Mouse (Mus musculus) urinary bladder, postnatal 4 days (tissue): ENCODE data around the gene Pdzrn3.

ENCODE experiments used
- DNase-seq, 2 experiments: peaks; one replicate each; pipeline ENCODE4 v3.0.0; 2021 to 2022; ENCODE audit warnings: low spot score in 2 of 2

Gene Pdzrn3

DNA sequence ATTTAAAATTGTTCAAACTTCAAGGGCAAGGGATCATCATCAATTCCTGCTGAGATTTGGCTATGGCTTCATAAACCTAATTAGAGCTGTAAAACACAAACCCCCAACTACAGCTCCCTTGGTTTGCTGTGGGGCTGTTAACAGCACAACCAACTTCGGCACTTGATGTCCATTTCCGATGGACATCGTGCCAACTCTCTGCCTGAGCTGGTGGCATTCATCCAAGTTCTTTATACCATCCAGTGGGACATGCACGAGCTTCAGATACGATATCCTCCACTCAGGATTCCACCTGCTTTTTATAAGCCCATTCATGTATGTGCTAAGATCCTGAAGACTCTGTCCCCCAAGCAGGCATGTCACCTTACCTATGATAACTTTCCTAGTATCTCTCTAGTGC lies 118.3 kb downstream of the Pdzrn3 start:
- no peak for DNase-seq

DNA sequence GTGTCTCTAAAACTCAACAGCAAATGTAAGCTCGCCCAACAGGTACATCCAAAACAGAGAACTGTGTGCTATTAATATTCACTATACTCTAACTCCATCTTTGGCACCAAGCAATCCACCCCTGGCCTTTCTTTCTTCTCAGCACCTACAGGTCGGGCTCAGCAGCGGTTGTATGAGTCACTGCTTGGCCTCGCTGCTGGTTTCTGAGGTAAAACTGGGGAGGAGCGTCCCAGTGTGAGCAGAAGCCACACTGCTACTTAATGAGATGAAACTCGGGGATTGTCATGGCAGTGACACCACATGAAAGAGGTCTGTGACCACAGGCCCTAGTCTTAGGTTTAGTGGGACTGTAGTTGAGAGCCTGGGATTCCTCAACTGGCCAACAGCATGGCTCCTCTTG lies 120.3 kb downstream of the Pdzrn3 start:
- DNase-seq, result no peak

DNA sequence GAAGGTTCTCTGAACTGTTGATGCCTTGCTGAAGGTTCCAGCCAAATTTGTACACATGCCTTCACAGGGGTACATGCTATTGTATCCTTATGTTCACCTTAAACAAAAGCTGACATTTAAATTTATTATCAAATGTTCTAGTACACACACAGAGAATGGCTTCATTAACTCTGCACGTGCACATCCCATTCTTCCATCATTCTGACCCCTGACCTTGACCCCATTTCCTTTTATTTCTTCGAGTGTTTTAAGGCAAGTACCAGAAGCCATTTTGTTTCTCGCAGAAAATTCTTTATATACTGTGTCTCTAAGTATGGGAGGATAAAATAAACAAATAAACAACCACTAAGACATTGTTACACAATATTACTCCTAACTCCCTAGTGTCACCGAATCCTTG lies 123.0 kb downstream of the Pdzrn3 start:
- no peak for DNase-seq

DNA sequence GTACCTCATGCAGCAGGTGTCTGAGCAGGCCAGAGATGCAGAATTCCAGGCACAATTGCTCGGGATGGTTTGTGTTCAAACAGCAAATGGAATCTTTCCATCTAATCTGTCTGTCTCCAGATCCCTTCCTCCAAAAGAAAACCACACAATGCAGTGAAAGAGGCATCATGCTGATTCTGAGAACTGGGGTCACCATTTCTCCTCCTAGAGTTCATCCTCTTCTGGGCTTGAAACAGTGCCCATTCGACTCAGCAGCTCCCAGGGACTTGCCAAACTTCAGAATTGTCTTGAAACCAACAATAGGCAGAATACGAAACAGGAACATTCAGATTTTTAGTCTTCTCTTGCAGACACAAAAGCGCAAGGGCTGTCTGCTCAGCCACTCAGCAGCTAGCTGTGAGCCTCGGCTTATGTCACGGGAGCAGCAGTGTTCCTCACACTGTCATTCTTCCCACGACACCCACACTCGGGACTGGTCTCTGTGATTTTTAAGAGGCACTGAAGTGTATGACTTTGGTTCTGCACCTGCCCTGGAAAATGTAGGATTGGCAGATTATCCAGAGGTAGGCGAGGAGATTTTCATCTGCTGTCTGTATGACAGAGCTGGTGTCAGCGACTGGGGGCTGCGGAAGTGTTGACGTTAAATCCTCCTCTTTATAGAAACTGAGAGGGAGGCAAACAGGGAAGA lies 125.6 kb downstream of the Pdzrn3 start:
- DNase-seq, result no peak

DNA sequence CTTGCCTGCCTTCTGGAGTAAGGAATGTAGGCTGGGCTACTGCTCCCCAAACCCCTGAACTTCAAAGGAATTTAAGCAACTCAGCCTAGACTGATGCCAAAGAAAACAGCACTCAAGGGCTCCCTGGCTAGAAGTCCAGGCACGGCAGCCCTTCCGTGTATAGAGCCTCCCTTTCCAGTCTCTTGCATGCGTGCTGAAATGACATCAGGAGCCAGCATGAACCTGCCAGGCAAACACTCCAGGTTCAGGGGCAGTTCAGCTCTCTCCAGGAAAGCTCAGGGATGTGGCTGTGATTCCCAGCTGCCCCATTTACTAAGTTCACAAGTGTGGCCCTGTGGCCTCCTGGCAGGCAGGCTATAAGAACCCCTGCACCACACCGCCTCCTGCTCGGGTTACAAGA lies 126.5 kb downstream of the Pdzrn3 start:
- DNase-seq, result no peak

DNA sequence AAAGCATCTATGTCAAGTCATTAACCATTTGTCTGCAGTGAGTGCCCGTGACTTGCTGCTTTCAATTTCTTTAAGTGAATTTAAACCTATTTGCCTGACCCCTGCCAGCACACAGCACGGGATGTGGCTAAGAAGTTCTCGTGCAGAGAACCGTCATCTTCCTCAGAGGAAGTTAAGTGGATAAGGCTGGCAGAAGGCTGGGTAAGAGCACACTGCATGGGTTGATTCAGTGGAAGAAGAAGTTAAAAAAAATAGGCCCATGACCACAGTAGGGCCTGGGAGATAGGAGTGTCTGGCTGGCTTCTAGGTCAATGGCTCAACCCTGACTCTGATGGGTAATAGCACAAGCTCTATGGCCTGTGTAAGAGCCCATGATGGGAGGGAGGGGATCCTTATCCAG lies 131.6 kb downstream of the Pdzrn3 start:
- DNase-seq, result no peak

DNA sequence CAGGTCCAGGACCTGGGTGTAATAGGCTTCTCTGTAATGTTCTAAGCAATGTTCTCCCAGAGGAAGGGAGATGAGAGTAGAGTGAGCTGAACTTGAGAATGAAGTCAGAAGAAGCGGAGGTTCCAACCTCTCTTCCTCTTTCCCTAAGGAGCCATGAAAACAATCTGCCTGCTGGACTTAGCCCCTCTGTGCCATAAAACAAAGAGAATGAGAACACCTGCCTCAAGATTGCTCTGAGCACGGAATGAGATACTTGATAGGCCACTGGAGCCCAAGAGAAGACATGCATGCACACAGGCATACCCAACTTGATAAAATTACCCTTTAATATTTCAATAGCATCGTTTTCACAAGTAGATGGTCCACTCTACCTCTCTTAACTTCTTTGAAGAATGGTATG lies 133.3 kb downstream of the Pdzrn3 start:
- no peak for DNase-seq

DNA sequence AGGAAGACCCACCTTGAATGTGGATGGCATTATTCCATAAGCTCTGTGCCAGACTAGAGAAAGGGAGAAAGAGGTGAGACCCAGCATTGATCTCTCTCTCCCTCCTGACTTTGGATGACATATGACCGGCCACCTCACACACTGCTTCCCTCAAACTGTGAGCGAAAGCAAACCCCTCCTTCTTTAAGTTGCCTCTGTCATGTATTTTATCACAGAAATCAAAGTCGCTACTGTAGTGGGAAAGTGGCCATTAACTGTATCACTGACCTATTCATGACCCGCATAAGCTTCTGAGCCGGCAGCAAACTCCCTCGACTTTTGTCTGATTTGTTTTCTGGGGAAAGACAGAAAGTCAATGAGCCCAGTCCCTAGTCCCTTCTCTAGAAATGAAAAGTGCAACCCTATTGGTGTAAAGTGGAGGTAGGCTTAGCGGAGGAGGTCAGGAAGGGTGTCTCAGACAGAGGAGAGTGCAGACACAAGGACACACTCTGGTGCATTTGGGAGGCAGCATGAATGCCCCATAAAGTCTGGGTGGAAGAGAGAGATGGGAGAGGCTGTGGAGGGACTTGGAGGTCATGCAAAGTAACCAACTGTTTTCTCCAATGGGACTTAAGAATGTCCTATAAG lies 134.4 kb downstream of the Pdzrn3 start:
- DNase-seq, result no peak

DNA sequence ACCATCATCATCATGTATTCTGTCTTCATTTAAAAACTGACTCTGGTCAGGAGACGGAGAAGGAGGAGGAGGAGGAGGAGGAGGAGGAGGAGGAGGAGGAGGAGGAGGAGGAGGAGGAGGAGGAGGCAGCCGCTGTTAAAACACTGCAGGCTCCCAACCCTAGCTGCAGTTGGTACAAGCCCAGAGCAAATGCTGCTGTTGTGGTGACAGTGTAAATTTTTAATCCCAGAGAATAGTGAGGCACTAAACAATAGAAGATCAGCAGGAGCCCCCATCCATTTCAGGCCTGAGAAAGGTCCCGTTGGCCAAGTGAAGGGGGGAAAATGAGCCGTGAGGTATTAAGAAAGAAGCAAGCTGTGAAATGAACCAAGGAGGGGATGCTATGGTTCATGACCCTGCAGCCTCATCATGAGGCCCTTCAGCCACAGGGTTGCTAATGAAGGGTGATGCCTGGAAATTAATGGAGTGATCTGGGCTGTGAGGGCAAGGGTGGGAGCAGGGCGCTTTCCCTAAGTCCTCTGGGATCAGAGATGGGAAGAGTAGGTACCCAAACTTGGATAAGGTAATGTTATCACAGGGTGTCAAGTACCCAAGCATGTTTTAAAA lies 141.0 kb downstream of the Pdzrn3 start:
- no peak for DNase-seq

DNA sequence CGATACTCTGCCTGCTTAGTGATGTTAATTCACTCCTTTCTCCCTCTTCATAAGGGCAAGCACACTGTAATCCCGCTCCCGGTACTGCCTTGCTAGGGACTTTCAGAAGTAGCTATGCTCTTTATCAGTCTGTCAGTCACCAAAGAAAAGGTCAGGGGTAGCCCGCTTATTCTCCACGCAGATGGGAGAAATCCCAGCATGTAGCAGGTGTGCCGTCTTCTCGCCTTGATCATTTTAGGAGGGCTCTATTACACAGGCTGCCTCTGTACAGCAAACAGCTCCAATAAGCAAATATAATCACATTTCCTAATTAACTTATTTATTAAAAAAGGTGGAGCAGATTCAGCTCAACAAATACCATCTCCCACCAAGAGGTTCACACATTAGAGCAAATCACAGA lies 141.5 kb downstream of the Pdzrn3 start:
- no peak for DNase-seq

DNA sequence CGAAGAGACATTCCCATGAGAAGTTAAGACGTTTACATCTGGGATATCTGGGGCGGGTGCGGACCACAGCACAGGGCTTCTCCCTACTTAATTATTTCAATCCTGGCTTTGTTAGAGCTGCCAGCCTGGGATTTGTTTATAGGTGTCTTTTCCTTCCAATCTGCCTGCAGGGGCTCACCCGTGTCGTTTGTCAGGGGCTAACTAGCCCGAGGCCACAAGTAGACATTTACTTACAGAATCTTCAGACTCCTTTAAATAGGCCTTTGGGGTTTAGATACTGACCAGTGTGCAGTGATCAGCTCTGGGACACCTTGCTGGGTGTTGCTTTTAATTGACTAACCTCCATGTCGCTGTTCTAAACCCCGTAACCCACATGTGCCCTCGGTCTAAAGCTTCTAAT lies 143.3 kb downstream of the Pdzrn3 start:
- no peak for DNase-seq

DNA sequence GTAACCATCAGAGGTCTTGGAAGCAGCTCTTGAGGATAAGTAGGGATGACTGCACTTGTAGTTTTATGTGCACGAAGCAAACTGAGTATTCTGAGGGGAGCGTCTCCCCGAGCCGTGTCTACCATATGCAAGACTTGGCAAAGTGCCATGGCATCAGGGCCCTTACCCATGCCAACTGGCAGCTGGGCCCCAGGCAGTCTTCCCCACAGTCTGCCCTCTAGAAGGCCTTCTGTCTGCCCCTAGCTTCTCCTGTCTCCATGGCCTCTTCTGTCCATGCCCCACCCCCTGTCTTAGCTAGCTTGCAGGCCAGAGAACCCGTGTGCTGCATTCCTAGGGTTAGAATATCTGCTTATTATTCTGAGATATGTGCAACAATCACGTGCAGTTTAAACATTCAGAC lies 144.0 kb downstream of the Pdzrn3 start:
- no peak for DNase-seq

DNA sequence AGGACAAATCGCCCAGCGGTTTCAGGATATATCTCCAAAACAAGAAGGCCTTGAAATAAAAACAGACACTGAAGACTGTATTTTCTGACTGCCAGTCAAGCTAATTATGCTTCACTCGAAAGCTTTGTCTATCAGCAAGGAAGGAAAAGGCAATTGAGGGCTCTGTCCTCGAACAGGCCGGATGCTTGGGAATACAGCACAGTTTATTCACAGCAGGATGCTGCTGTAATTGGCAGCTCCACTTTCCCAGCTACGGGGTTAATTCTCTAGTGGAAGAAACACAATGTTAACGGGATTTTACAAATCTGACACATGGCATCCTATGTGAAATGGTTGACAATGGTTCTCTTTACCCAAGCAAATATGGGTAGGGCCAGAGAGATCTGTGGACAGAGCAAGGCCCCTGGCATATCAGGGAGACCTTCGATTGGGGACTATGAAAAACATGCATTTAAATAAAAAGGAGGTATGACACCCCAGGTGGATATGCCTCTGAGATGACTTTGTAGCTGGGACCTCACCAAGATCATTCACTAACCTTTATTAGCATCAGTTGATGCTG lies 150.3 kb downstream of the Pdzrn3 start:
- DNase-seq, result no peak

DNA sequence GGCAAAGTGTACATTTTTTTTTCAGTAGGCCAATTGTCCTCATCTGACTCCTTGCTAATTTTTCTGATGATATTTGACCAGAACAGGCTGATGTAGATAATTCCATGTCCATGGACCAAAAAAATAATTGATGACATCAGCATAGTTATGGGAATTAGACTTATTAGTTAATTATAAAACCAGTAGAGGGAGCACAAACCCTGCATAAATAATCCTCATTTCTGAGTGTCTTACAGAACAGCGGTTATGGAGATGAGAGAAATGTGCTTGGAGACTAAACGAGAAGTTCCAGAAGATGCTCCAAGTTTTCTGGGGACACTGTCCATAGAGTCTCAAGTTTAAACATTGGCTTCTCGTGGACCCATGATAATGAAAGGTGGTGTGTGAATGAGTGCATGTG lies 157.4 kb downstream of the Pdzrn3 start:
- no peak for DNase-seq

DNA sequence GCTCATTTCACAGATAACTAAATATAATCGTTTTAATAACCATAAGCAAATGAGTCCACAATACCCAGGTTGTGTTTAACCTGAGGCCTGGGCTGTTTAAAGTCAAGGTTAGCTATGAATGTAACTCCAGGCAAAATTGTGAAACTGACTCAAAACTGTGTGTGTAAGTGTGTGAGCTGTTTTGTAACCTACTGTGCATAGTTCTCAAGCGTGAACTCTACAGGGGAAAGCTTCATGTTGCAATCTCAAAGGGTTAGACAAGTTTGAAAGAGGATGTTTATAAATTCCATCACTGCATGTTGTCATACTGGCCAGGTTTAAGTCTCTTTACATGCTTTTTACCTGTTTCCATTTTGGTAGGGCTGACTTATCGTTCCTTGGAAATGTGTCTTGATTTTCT lies 158.7 kb downstream of the Pdzrn3 start:
- DNase-seq, result no peak

DNA sequence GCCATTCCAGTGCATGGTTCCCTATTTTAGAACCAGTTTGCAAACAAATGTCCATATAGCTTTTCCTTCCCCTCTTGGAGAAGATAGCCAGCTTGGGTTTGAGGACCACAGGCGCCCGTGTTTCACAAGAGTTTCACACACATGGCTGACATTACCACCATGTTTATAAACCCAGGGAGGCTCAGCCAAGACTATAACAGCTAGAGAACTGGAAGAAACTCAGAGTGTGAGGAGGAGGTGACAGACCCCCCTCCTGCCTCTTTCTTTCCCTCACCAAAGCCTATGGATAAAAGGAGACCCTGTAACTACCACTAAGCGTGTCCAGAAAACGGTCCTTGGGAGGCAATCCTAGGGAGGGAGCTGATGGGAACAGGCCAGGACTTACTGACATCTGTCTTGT lies 159.5 kb downstream of the Pdzrn3 start:
- DNase-seq, result no peak

DNA sequence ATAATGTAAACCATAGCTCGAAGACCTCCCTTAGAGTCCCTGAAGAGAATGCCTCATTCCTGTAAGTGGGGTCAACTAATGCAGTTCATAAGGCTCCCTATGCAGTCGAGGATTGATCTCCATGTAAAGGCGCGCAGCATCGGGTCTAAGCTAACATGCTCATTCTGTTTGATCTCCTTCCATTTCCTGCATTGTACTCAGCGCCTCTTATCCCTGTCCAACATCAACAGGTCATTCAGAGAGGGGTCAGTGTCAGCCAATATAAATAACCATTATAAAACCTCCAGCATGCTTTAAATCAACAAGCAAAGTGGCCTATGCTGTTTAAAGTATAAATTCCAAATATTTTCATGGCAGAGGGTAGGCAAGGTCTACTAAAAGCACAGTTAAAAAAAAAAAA lies 159.9 kb downstream of the Pdzrn3 start:
- DNase-seq, result no peak

DNA sequence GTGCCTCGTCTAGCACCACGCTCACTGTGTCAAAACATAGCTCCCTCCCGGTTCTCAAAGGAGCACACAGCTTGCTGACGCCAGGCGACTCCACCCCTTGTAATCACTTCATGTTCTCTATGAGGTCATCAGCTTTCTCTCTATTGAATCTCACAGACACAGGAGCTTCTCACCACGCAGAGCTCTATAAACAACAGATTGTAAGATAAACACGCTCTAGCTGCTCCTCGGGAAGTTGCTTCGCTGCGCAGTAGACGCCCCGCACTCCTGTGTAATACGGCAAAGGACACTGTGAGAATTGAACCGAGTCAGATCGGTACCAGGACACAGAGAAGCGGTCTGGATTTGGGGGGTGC lies 162.3 kb downstream of the Pdzrn3 start:
- DNase-seq, result no peak

DNA sequence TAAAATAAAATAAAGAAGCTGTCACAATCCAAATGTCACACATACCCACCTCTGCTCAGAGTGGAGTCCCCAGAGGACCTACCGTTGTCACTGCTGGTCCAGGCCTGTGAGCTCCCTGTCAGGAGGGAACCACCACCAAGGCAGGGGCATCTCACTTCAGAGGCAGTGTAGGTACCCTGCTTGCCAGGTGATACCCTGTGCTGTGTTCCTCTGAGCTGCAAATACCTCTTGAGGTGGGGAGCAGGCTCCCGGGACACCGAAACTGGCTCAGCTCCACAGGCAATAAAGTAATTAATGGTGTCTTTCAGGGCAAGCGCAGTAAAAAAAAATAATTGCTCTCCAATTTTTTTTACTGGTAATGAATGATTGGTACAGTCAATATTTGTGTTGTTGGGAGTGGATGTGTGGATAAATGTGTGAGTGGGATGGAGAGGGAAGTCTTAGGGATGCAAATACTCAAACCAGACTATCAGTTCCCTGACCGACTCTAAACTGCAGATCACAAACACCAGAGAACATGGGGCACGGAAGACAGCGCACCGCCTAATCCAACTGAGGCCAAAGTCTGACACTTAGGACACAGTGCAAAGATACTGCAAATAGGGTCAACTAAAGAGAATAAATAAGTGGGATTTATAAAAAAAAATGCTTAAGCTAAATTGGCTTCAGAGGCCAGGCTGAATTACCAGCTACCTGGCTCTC lies 162.8 kb downstream of the Pdzrn3 start:
- DNase-seq, result no peak

DNA sequence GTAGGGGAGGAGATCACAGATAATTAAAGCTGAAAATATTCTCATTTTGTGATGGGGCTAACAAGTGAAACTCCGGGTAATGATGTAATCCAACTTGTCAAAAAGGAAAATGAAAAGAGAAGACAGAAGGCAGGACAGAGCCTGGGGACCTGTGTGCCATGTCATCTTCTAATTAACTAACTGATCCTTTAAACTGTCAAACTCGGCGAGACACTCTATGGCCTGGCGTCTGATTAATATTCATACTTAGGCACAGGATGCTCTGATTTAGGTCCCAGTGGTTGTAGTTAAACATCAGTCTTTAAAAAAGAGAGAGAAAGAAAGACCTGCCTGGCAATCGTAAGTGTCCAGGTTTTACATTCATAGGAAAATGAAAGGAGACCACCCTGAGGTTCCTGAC lies 164.6 kb downstream of the Pdzrn3 start:
- no peak for DNase-seq

DNA sequence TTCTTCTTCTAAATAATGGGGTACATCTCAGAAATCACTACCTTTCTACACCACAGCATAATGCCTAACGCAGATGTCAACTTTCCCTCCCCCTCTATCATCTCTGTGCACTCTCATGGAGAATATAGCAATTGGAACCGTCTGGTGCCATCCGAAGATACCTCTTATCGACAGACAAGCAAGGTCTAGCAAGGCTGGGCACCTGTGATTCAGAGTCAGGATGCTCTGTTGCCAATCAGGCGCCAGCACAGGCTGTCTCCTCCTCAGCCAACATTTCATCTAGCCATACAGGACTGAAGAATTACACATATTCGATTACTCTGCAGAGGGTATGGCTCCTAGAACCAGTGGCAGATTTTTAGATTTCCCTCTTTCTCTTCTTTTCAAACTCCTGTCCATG lies 165.6 kb downstream of the Pdzrn3 start:
- no peak for DNase-seq

DNA sequence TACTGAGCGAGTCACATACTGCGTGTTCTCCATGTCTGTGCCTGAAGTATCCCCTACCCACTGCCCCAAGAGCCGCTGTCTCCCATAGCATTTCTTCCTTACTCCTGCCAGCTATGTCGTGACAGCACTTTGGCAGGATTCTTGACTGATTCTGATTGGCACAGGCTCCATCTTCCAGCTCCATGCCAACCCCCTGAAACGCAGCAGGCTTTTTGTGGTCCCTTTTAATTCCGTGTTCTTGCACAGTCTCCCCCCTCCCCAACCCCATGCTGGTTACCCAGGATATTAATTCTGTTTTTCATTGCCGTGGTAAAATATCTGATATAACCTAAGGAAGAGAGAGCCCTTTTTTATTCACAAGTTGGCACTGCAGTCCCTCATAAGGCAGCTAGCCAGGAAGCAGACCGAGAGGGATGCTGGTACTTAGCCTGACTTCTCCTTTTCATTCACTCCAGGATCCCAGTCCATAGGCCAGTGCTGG lies 166.3 kb downstream of the Pdzrn3 start:
- no peak for DNase-seq

DNA sequence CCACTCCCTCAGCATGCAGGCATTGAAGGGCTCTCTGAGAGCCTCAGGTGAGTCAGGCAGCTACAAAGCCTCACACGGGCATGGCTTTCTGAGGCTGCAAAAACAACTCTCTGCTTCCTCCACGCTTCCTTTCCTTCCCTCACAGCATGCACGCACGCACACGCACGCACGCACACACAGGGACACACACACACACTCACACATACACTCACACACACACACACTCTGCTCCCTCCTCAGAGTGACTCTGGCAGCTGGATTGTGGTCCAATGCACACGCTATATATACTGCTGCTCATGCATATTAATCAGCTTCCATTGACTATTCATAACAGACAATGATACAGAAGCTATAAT lies 178.8 kb downstream of the Pdzrn3 start:
- DNase-seq, result no peak
